Mouse (Mus musculus): Measurements from ENCODE around the gene Bbx. TPM values are rescaled to one million over a fixed set of nuclear protein-coding genes. Genes with fewer than 3 reads are reported as not detected.

The Bbx gene
- total and polyA plus RNA-seq, 3 experiments = 3.6 to 14.7 (median 13.4) TPM

DNA sequence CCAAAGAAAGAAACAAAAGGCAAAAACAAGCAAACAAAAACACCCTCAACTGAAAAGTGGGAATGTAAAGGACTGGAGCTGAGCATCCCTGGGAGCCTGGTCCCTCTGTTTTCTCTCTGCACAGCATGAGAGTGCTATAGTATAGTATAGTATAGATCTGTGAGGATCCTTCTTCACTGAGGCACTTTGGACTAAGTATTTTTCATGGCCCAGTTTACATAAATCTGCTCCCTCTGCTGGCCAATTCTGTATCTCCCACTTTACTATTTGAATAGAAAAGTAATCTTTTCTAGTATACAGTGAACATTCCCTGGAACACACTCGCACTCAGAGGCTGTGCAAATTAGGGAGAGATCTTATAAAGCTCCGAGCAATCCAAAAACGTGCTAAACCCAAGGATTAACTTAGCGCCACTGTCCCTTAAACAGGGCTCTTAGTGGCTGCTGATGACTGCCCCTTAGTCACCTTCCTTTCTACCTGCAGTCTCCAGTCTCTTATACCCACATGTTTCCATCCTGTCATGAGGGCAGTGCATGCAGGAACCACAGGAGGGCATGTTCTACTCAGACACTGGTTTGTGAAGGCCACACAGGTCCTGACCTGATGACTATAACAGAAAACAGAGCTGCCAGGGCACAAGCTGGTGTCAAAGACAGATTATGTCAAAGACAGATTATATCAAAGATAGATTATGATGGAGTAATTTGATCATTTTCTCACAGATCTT lies 138.5 kb downstream of the Bbx start:
- no peak for DNase-seq
- intact Hi-C loops (cut with DNase I) = loop anchor here (5.0 kb wide), 1 partner anchor 41 kb away; no protein-coding TSS in a partner anchor
- 75% methylated on average over 4 of the region's 4 CpGs for WGBS

DNA sequence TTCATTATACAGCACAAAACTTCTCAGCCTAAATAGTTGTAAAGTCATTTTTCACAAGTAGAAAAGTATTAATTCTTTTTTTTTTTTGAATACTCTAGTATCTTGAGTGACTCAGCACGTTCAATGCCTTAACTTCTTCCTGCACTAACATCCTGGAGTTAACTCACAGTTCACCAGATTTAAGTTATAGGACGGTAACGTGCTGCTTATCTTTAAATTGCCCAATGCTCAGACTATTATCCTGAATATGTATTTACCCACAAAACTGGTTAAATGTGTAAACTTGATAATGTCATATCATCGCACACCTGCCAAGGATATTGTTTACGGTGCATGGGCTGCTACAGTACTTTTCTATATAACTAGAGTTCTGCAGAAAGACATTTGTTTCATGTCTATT lies 139.4 kb downstream of the Bbx start:
- no peak for DNase-seq
- no peaks in the 10 kb centered on the region; the same call in 1 of the 2 replicates for H3K79me2 ChIP-seq (replicated peaks; ENCODE audit: control insufficient read depth, insufficient read depth, low read length)
- WGBS = 91% methylated on average over 5 of the region's 5 CpGs
- no peak overlapping the region for H3K4me3 ChIP-seq
- no peak overlapping the region for H3K27ac ChIP-seq
- intact Hi-C loops (cut with DNase I) = loop anchor here (5.0 kb wide), 1 partner anchor 41 kb away; no protein-coding TSS in a partner anchor
- H3K4me1 ChIP-seq (ENCODE audit: control insufficient read depth, insufficient read depth, low read length) = no peaks in the 10 kb centered on the region; the same call in 1 of the 2 replicates
- no peaks in the 10 kb centered on the region for H3K36me3 ChIP-seq (ENCODE audit: control insufficient read depth, insufficient read depth, low read length)
- TF ChIP-seq EP300 (IDR thresholded peaks at IDR 0.05; ENCODE audit: insufficient read depth, low read depth, low read length) = no peak
- TF ChIP-seq POLR2A (IDR thresholded peaks at IDR 0.05; ENCODE audit: insufficient read depth, low read depth, low read length) = no peak
- TF ChIP-seq CTCF (IDR thresholded peaks at IDR 0.05) = no peak
- no peaks in the 10 kb centered on the region for H3K27me3 ChIP-seq (ENCODE audit: control insufficient read depth, insufficient read depth, low read length)
- H3K9ac ChIP-seq (ENCODE audit: low read depth, low read length) = no peak overlapping the region

More for the DNA sequence above, 138.5 kb downstream of the Bbx start:
- no peaks in the 10 kb centered on the region; the same call in 1 of the 2 replicates for H3K4me1 ChIP-seq (ENCODE audit: control insufficient read depth, insufficient read depth, low read length)
- no peak overlapping the region for H3K27ac ChIP-seq
- H3K4me3 ChIP-seq = no peak overlapping the region
- no peaks in the 10 kb centered on the region for H3K36me3 ChIP-seq (ENCODE audit: control insufficient read depth, insufficient read depth, low read length)
- no peak for TF ChIP-seq POLR2A (IDR thresholded peaks at IDR 0.05; ENCODE audit: insufficient read depth, low read depth, low read length)
- TF ChIP-seq CTCF (IDR thresholded peaks at IDR 0.05) = peak; percentile 60
- H3K27me3 ChIP-seq (ENCODE audit: control insufficient read depth, insufficient read depth, low read length) = no peaks in the 10 kb centered on the region
- H3K9ac ChIP-seq (ENCODE audit: low read depth, low read length) = no peak overlapping the region
- H3K79me2 ChIP-seq (replicated peaks; ENCODE audit: control insufficient read depth, insufficient read depth, low read length) = no peaks in the 10 kb centered on the region; the same call in 1 of the 2 replicates

DNA sequence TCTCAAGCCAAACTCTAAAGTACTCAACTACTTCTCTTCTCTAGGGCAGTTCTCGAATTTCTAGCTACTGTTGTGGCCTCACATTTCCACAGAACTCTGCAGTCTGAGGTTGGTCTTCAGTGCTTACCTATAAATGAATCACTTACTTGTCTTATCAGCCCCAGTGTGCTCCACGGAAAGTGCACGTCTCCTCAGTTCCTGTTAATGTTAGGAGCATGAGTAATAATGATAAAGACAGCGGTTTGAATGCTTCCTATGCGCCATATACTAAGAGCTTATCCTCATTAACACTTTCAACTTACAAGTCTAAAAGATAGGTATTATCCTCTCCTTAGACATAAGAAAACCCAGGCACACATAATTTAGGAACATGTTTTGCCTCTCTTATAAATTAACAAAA lies 142.4 kb downstream of the Bbx start:
- Histone ChIP-seq H3K27ac (no peak overlapping the region), H3K36me3 (ENCODE audit: control insufficient read depth, insufficient read depth, low read length) (no peaks in the 10 kb centered on the region), H3K4me3 (no peak overlapping the region), H3K79me2 (replicated peaks; ENCODE audit: control insufficient read depth, insufficient read depth, low read length) (no peaks in the 10 kb centered on the region), H3K4me1 (ENCODE audit: control insufficient read depth, insufficient read depth, low read length) (no peaks in the 10 kb centered on the region; the same call in 1 of the 2 replicates), H3K27me3 (ENCODE audit: control insufficient read depth, insufficient read depth, low read length) (no peaks in the 10 kb centered on the region), H3K9ac (ENCODE audit: low read depth, low read length) (no peak overlapping the region)
- DNase-seq = no peak
- 40% methylated on average over 5 of the region's 5 CpGs for WGBS
- TF ChIP-seq CTCF (IDR thresholded peaks at IDR 0.05) (no peak), POLR2A (IDR thresholded peaks at IDR 0.05; ENCODE audit: insufficient read depth, low read depth, low read length) (no peak), EP300 (IDR thresholded peaks at IDR 0.05; ENCODE audit: insufficient read depth, low read depth, low read length) (no peak)
- intact Hi-C loops (cut with DNase I) = loop anchor here (5.0 kb wide), 1 partner anchor 37 kb away; no protein-coding TSS in a partner anchor

DNA sequence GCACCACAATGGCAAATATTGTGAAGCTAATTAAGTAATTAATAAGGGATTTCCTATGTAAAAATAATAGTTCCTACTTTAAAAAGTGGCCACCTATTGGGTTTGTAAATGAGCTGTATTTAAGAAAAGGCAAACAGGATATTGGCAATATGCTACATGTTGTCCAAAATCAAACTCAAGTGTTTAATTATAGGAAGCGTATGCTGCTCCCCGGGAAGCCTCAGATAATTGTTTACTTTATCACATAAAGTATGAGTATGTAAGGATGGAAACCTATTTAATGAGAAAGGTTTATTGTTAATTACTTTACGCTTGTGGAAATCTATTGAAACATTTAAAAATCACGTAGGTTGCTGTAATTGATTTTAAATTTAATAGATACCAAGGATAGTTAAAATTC lies 159.4 kb downstream of the Bbx start:
- no peak for TF ChIP-seq POLR2A (IDR thresholded peaks at IDR 0.05; ENCODE audit: insufficient read depth, low read depth, low read length)
- no peak for TF ChIP-seq CTCF (IDR thresholded peaks at IDR 0.05)
- TF ChIP-seq EP300 (IDR thresholded peaks at IDR 0.05; ENCODE audit: insufficient read depth, low read depth, low read length) = no peak
- no peak for DNase-seq
- intact Hi-C loops (cut with DNase I) = no loop called here
- Histone ChIP-seq H3K79me2 (replicated peaks; ENCODE audit: control insufficient read depth, insufficient read depth, low read length) (no peaks in the 10 kb centered on the region), H3K4me3 (no peak overlapping the region), H3K27ac (no peak overlapping the region), H3K4me1 (ENCODE audit: control insufficient read depth, insufficient read depth, low read length) (no peaks in the 10 kb centered on the region), H3K27me3 (ENCODE audit: control insufficient read depth, insufficient read depth, low read length) (no peaks in the 10 kb centered on the region), H3K9ac (ENCODE audit: low read depth, low read length) (no peak overlapping the region), H3K36me3 (ENCODE audit: control insufficient read depth, insufficient read depth, low read length) (no peaks in the 10 kb centered on the region)
- WGBS = 91% methylated on average over 4 of the region's 4 CpGs

DNA sequence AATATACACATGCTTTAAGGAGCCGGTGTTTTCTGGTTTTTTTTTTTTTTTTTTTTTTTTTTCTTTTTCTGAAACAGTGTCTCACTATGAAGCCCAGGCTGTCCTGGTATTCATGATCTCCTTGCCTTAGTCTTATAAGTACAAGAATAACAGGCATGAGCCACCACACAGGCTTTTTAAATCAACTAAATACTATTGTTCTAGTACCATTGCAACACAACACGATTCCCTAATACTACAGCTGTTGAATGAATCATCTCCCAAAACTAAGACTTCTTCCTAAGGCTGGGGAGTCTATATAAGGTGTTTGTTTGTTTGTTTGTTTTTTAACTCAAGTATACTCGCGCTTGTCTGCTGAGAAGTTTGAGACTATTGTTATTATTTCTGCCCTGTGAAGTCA lies 169.5 kb downstream of the Bbx start:
- no peak overlapping the region for H3K4me3 ChIP-seq
- H3K27ac ChIP-seq = no peak overlapping the region
- no peaks in the 10 kb centered on the region; the same call in 1 of the 2 replicates for H3K36me3 ChIP-seq (ENCODE audit: control insufficient read depth, insufficient read depth, low read length)
- H3K79me2 ChIP-seq (replicated peaks; ENCODE audit: control insufficient read depth, insufficient read depth, low read length) = no peaks in the 10 kb centered on the region
- H3K27me3 ChIP-seq (ENCODE audit: control insufficient read depth, insufficient read depth, low read length) = no peaks in the 10 kb centered on the region
- no peak overlapping the region for H3K9ac ChIP-seq (ENCODE audit: low read depth, low read length)
- WGBS = 88% methylated on average over 4 of the region's 4 CpGs
- TF ChIP-seq CTCF (IDR thresholded peaks at IDR 0.05) (no peak), EP300 (IDR thresholded peaks at IDR 0.05; ENCODE audit: insufficient read depth, low read depth, low read length) (no peak), POLR2A (IDR thresholded peaks at IDR 0.05; ENCODE audit: insufficient read depth, low read depth, low read length) (no peak)
- DNase-seq = no peak
- intact Hi-C loops (cut with DNase I) = no loop called here
- no peaks in the 10 kb centered on the region for H3K4me1 ChIP-seq (ENCODE audit: control insufficient read depth, insufficient read depth, low read length)

DNA sequence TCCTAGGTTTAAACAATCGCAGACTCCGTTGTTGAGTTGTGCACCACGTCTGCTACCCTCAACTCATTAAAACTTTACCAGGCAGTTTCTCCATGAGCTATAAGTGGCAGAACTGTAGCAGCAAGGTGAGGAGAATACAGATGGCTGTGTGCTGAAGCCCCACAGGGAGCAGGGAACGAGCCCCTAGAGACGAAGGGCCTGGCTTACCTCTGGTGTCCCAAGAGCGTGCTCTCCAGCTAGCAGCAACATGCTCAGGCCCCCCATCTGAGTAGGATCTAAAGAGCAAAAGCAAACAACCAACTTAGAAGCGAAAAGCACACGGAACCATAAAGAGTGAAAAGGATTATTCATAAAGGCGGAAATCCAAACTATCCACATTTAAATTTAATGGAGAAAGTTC lies 170.0 kb downstream of the Bbx start:
- H3K27ac ChIP-seq = no peak overlapping the region
- DNase-seq = no peak
- H3K27me3 ChIP-seq (ENCODE audit: control insufficient read depth, insufficient read depth, low read length) = no peaks in the 10 kb centered on the region
- no peaks in the 10 kb centered on the region for H3K4me1 ChIP-seq (ENCODE audit: control insufficient read depth, insufficient read depth, low read length)
- WGBS = 93% methylated on average over 9 of the region's 9 CpGs
- H3K79me2 ChIP-seq (replicated peaks; ENCODE audit: control insufficient read depth, insufficient read depth, low read length) = no peaks in the 10 kb centered on the region
- H3K4me3 ChIP-seq = no peak overlapping the region
- intact Hi-C loops (cut with DNase I) = no loop called here
- TF ChIP-seq CTCF (IDR thresholded peaks at IDR 0.05) = no peak
- H3K36me3 ChIP-seq (ENCODE audit: control insufficient read depth, insufficient read depth, low read length) = no peaks in the 10 kb centered on the region; the same call in 1 of the 2 replicates
- no peak overlapping the region for H3K9ac ChIP-seq (ENCODE audit: low read depth, low read length)
